8 mouse cellular contexts compared by ENCODE assay signal in genomic region chr5:30682967-30683600, GRCm38 (mm10). TPM values are rescaled to one million over a fixed set of nuclear protein-coding genes. Genes with fewer than 3 reads are reported as not detected.
DNase-seq lines count a peak whose midpoint lies in the region; ATAC-seq and TF ChIP-seq lines count a peak whose summit lies in the region.
"Had no signal": no experiment of that assay in that cellular context is flagged by ENCODE, and none has a peak within 500 bp of the region (broad histone marks: within the 10 kb centered on the region; RNA-seq: fewer than 3 reads in every experiment).

No protein-coding gene starts in this region.

- no peaks in the 10 kb centered on the region for H3K9me3 ChIP-seq in kidney, postnatal 0 days (replicated peaks; ENCODE audit: low read length)
- no peaks in the 10 kb centered on the region for H3K9me3 ChIP-seq in stomach, postnatal 0 days (ENCODE audit: control insufficient read depth, low read length)
- H3K9me3 ChIP-seq in forebrain, embryonic 11.5 days (ENCODE audit: control insufficient read depth, low read length), result no peaks in the 10 kb centered on the region
- H3K9me3 ChIP-seq: heart, embryonic 15.5 days had no signal

- H3K36me3 ChIP-seq in kidney, postnatal 0 days (ENCODE audit: insufficient read depth, low read length), result no peaks in the 10 kb centered on the region
- no peaks in the 10 kb centered on the region for H3K36me3 ChIP-seq in thymus, adult 2 months (ENCODE audit: control insufficient read depth, insufficient read depth, low read length)
- no peaks in the 10 kb centered on the region for H3K36me3 ChIP-seq in stomach, postnatal 0 days (ENCODE audit: control insufficient read depth, insufficient read depth, low read length)
- no peaks in the 10 kb centered on the region for H3K36me3 ChIP-seq in forebrain, embryonic 11.5 days (ENCODE audit: control insufficient read depth, insufficient read depth, low read length)
- H3K36me3 ChIP-seq: heart, embryonic 15.5 days had no signal

- TF ChIP-seq POLR2A in thymus, adult 2 months (IDR thresholded peaks at IDR 0.05; ENCODE audit: control insufficient read depth, extremely low read depth, insufficient read depth, low read length, poor library complexity), result no peak

- H3K27me3 ChIP-seq in kidney, postnatal 0 days (ENCODE audit: insufficient read depth, low read length), result no peaks in the 10 kb centered on the region
- H3K27me3 ChIP-seq in thymus, adult 2 months (ENCODE audit: control insufficient read depth, insufficient read depth, low read length), result no peaks in the 10 kb centered on the region
- no peaks in the 10 kb centered on the region for H3K27me3 ChIP-seq in stomach, postnatal 0 days (ENCODE audit: control insufficient read depth, insufficient read depth, low read length)
- H3K27me3 ChIP-seq in forebrain, embryonic 11.5 days (ENCODE audit: control insufficient read depth, insufficient read depth, low read length), result no peaks in the 10 kb centered on the region
- H3K27me3 ChIP-seq: heart, embryonic 15.5 days had no signal

- H3K9ac ChIP-seq in kidney, postnatal 0 days (ENCODE audit: low read depth, low read length), result no peak overlapping the region
- H3K9ac ChIP-seq in stomach, postnatal 0 days (ENCODE audit: low read length), result no peak overlapping the region
- no peak overlapping the region for H3K9ac ChIP-seq in forebrain, embryonic 11.5 days (ENCODE audit: low read length)
- H3K9ac ChIP-seq: heart, embryonic 15.5 days had no signal

- no peak overlapping the region for H3K27ac ChIP-seq in kidney, postnatal 0 days
- H3K27ac ChIP-seq in thymus, adult 2 months (ENCODE audit: control insufficient read depth, insufficient read depth, low read length), result no peak overlapping the region
- H3K27ac ChIP-seq in stomach, postnatal 0 days (replicated peaks), result no peak overlapping the region
- no peak overlapping the region for H3K27ac ChIP-seq in forebrain, embryonic 11.5 days (ENCODE audit: low read depth, low read length)
- H3K27ac ChIP-seq: heart, embryonic 15.5 days had no signal

- no peak for DNase-seq in kidney, postnatal 0 days (ENCODE audit: low spot score)
- no peak for DNase-seq in kidney, postnatal 25 days
- DNase-seq in thymus, adult 2 months, result peak; percentile 18
- no peak for DNase-seq in thymus, postnatal 10 days (ENCODE audit: low spot score in 2 of 2)
- DNase-seq in NIH3T3 (ENCODE audit: low read depth), result peak; percentile 25
- no peak for DNase-seq in stomach, postnatal 0 days (ENCODE audit: low spot score)
- DNase-seq in forebrain, embryonic 11.5 days (ENCODE audit: low spot score), result no peak

- no peak for TF ChIP-seq EP300 in stomach, postnatal 0 days (optimal IDR thresholded peaks at IDR 0.05)

- TF ChIP-seq CTCF in kidney, postnatal 0 days (IDR thresholded peaks at IDR 0.05; ENCODE audit: low read depth), result peak; percentile 57
- no peak for TF ChIP-seq CTCF in thymus, adult 2 months (IDR thresholded peaks at IDR 0.05; ENCODE audit: borderline replicate concordance, control insufficient read depth, extremely low read depth, insufficient read depth, low read length, poor library complexity)
- TF ChIP-seq CTCF in stomach, postnatal 0 days (IDR thresholded peaks at IDR 0.05; ENCODE audit: low read depth), result peak; percentile 62

- no peak overlapping the region for H3K4me2 ChIP-seq in kidney, postnatal 0 days (ENCODE audit: low read length)
- no peak overlapping the region for H3K4me2 ChIP-seq in stomach, postnatal 0 days (replicated peaks; ENCODE audit: low read depth)
- no peak overlapping the region for H3K4me2 ChIP-seq in forebrain, embryonic 11.5 days (ENCODE audit: low read depth, low read length, severe bottlenecking)
- H3K4me2 ChIP-seq: heart, embryonic 15.5 days had no signal

- no peak for ATAC-seq in kidney, postnatal 0 days (replicated peaks; ENCODE audit: low FRiP score, low read depth)
- ATAC-seq in stomach, postnatal 0 days (ENCODE audit: low FRiP score, low TSS enrichment), result no peak
- no peak for ATAC-seq in forebrain, embryonic 11.5 days (replicated peaks; ENCODE audit: low FRiP score)

- no peak overlapping the region for H3K4me3 ChIP-seq in kidney, postnatal 0 days (replicated peaks; ENCODE audit: low read depth, low read length)
- H3K4me3 ChIP-seq in thymus, adult 2 months (ENCODE audit: control insufficient read depth, insufficient read depth, low read length), result no peak overlapping the region
- no peak overlapping the region for H3K4me3 ChIP-seq in stomach, postnatal 0 days (ENCODE audit: low read depth, low read length)
- no peak overlapping the region for H3K4me3 ChIP-seq in forebrain, embryonic 11.5 days (ENCODE audit: low read depth, low read length)
- H3K4me3 ChIP-seq: heart, embryonic 15.5 days had no signal

- no peaks in the 10 kb centered on the region for H3K4me1 ChIP-seq in kidney, postnatal 0 days (replicated peaks; ENCODE audit: insufficient read depth, low read length)
- H3K4me1 ChIP-seq in thymus, adult 2 months (replicated peaks; ENCODE audit: control insufficient read depth, insufficient read depth, low read length), result no peaks in the 10 kb centered on the region
- no peaks in the 10 kb centered on the region for H3K4me1 ChIP-seq in stomach, postnatal 0 days (replicated peaks; ENCODE audit: control insufficient read depth, insufficient read depth)
- no peaks in the 10 kb centered on the region for H3K4me1 ChIP-seq in forebrain, embryonic 11.5 days (replicated peaks; ENCODE audit: control insufficient read depth, insufficient read depth, low read length)
- H3K4me1 ChIP-seq: heart, embryonic 15.5 days had no signal

RNA-seq across cellular contexts. Expression of gene Cenpa, which starts 16.5 kb away (rescaled TPM):
- polyA plus RNA-seq in kidney, postnatal 0 days (2015; fragmentation: Nextera tagmentation; extraction: Ambion mirVana), result 171 and 175 TPM in 2 replicates
- 161 and 208 TPM in 2 replicates for polyA plus RNA-seq in thymus, adult 2 months (2012; rRNA removed)
- polyA plus RNA-seq in stomach, postnatal 0 days (2015; fragmentation: Nextera tagmentation; extraction: Ambion mirVana), result 58.1 and 79.9 TPM in 2 replicates
- polyA plus RNA-seq in forebrain, embryonic 11.5 days (2014; fragmentation: Nextera tagmentation; extraction: Ambion mirVana), result 439 and 447 TPM in 2 replicates

RNA-seq across cellular contexts. Expression of gene Dpysl5, which starts 28.3 kb away (rescaled TPM):
- polyA plus RNA-seq in kidney, postnatal 0 days (2015; fragmentation: Nextera tagmentation; extraction: Ambion mirVana), result 1.7 and 2.1 TPM in 2 replicates
- 0.75 and 0.92 TPM in 2 replicates for polyA plus RNA-seq in thymus, adult 2 months (2012; rRNA removed)
- 1.7 and 2.3 TPM in 2 replicates for polyA plus RNA-seq in stomach, postnatal 0 days (2015; fragmentation: Nextera tagmentation; extraction: Ambion mirVana)
- 91.8 and 97.0 TPM in 2 replicates for polyA plus RNA-seq in forebrain, embryonic 11.5 days (2014; fragmentation: Nextera tagmentation; extraction: Ambion mirVana)

RNA-seq across cellular contexts. Expression of gene Slc35f6, which starts 35.4 kb away (rescaled TPM):
- polyA plus RNA-seq in kidney, postnatal 0 days (2015; fragmentation: Nextera tagmentation; extraction: Ambion mirVana), result 24.8 and 26.7 TPM in 2 replicates
- 71.8 and 88.0 TPM in 2 replicates for polyA plus RNA-seq in thymus, adult 2 months (2012; rRNA removed)
- polyA plus RNA-seq in stomach, postnatal 0 days (2015; fragmentation: Nextera tagmentation; extraction: Ambion mirVana), result 30.6 and 35.6 TPM in 2 replicates
- 24.1 and 28.3 TPM in 2 replicates for polyA plus RNA-seq in forebrain, embryonic 11.5 days (2014; fragmentation: Nextera tagmentation; extraction: Ambion mirVana)

Comparison
In these comparisons a context has a peak if more than half of its experiments do, and no peak if none do; other contexts are left out.
1. DNase-seq: peak in thymus, adult 2 months (single experiment) and NIH3T3 (single experiment); none in kidney, postnatal 0 days (single experiment), kidney, postnatal 25 days (0 of 2), thymus, postnatal 10 days (0 of 2), stomach, postnatal 0 days (single experiment) and forebrain, embryonic 11.5 days (single experiment).
2. RNA of gene Dpysl5, which starts 28.3 kb away (polyA plus RNA-seq): 91.8 to 97.0 TPM in forebrain, embryonic 11.5 days; 1.7 to 2.1 TPM in kidney, postnatal 0 days, 1.7 to 2.3 TPM in stomach, postnatal 0 days and 0.75 to 0.92 TPM in thymus, adult 2 months; every median in the first group is over 10 times any median in the second.